Comparison of ENCODE assay signal across 8 mouse cellular contexts in the genomic region with DNA sequence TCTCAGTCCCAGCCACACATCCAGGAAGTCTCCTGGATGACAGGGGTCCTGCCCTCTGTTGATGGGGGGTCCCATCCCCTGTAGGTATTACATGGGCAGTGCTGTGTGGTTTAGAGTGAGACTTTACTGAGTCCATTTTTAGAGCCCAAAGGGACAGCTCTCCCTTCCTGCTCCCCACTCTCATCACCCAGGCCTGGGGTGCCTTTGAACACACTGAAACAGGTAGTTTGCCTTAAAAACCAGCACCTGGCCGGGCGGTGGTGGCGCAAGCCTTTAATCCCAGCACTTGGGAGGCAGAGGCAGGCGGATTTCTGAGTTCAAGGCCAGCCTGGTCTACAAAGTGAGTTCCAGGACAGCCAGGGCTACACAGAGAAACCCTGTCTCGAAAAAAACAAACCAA.
DNase-seq lines count a peak whose midpoint lies in the region; ATAC-seq lines count a peak whose summit lies in the region.
"Not testable (repeated sequence)": the region's sequence is repeated elsewhere in the genome, so short reads cannot be mapped to it uniquely, and the experiment has no call there.

No protein-coding gene starts in this region.

- H3K27ac ChIP-seq in ES-E14 (ENCODE audit: insufficient read depth, low read depth, low read length, poor library complexity, severe bottlenecking) (peak overlapping the region; percentile 90; the same call in 1 of the 2 replicates), macrophage (peak overlapping the region; percentile 82)
- H3K27ac ChIP-seq in embryonic facial prominence, embryonic 14.5 days (replicated peaks; ENCODE audit: low read depth, low read length), result peak overlapping the region; percentile 13
- H3K27ac ChIP-seq in hindbrain, embryonic 13.5 days, result peak overlapping the region; percentile 44; the same call in 1 of the 2 replicates
- peak overlapping the region; percentile 60 for H3K27ac ChIP-seq in limb, embryonic 15.5 days
- peak overlapping the region; percentile 48; the same call in 1 of the 2 replicates for H3K27ac ChIP-seq in stomach, embryonic 14.5 days (ENCODE audit: low read length)

- not testable (repeated sequence) for H3K9me3 ChIP-seq in ES-E14 (ENCODE audit: control insufficient read depth, insufficient read depth, low read depth, low read length); embryonic facial prominence, embryonic 14.5 days (ENCODE audit: control insufficient read depth, low read length); hindbrain, embryonic 13.5 days; limb, embryonic 15.5 days; stomach, embryonic 14.5 days (ENCODE audit: control insufficient read depth, low read depth, low read length)

- not testable (repeated sequence) for H3K9ac ChIP-seq in ES-E14 (ENCODE audit: insufficient read depth, low read depth, low read length, poor library complexity, severe bottlenecking); embryonic facial prominence, embryonic 14.5 days (ENCODE audit: low read depth, low read length); hindbrain, embryonic 13.5 days; limb, embryonic 15.5 days; stomach, embryonic 14.5 days (replicated peaks; ENCODE audit: low read depth, low read length)

- ATAC-seq in embryonic facial prominence, embryonic 14.5 days (ENCODE audit: low read depth); hindbrain, embryonic 13.5 days (ENCODE audit: low FRiP score); limb, embryonic 15.5 days (ENCODE audit: insufficient number of reproducible peaks, low FRiP score, low TSS enrichment, low read depth); stomach, embryonic 14.5 days (ENCODE audit: insufficient number of reproducible peaks, insufficient read depth, low FRiP score, low read depth): not testable (repeated sequence)

- DNase-seq in ES-E14 (ENCODE audit: low read depth, low spot score); embryonic facial prominence, embryonic 14.5 days (ENCODE audit: low spot score): not testable (repeated sequence)
- DNase-seq in heart, adult 11 months, result peak; percentile 89
- peak; percentile 30 for DNase-seq in thymus, postnatal 25 days

- WGBS in embryonic facial prominence, embryonic 14.5 days, result 91% methylated on average over 5 of the region's 5 CpGs
- WGBS in hindbrain, embryonic 13.5 days, result 93% methylated on average over 5 of the region's 5 CpGs
- WGBS in limb, embryonic 15.5 days, result 86% methylated on average over 5 of the region's 5 CpGs
- WGBS in macrophage (ENCODE audit: missing documents), result 100% methylated on average over 1 of the region's 5 CpGs
- WGBS in stomach, embryonic 14.5 days, result 97% methylated on average over 5 of the region's 5 CpGs

- H3K4me3 ChIP-seq in ES-E14 (ENCODE audit: insufficient read depth in 1 of 2, low read depth in 1 of 2, low read length in 2 of 2, poor library complexity in 1 of 2, severe bottlenecking in 1 of 2); embryonic facial prominence, embryonic 14.5 days (ENCODE audit: low read depth, low read length); hindbrain, embryonic 13.5 days; limb, embryonic 15.5 days; macrophage (ENCODE audit: inconsistent target); stomach, embryonic 14.5 days (ENCODE audit: low read depth, low read length): not testable (repeated sequence)

- peaks cover 37% of the 10 kb centered on the region for H3K79me2 ChIP-seq in macrophage (ENCODE audit: inconsistent target)

- H3K4me2 ChIP-seq in embryonic facial prominence, embryonic 14.5 days (ENCODE audit: low read depth, low read length); hindbrain, embryonic 13.5 days; limb, embryonic 15.5 days; stomach, embryonic 14.5 days (replicated peaks; ENCODE audit: low read depth, low read length): not testable (repeated sequence)

- H3K36me3 ChIP-seq in ES-E14 (ENCODE audit: control insufficient read depth, insufficient read depth, low read length, poor library complexity, severe bottlenecking); embryonic facial prominence, embryonic 14.5 days (ENCODE audit: control insufficient read depth, insufficient read depth, low read length); hindbrain, embryonic 13.5 days; limb, embryonic 15.5 days; macrophage (ENCODE audit: inconsistent target); stomach, embryonic 14.5 days (ENCODE audit: control insufficient read depth, insufficient read depth, low read length): not testable (repeated sequence)

- not testable (repeated sequence) for H3K27me3 ChIP-seq in embryonic facial prominence, embryonic 14.5 days (replicated peaks; ENCODE audit: control insufficient read depth, insufficient read depth, low read length); hindbrain, embryonic 13.5 days; limb, embryonic 15.5 days; stomach, embryonic 14.5 days (ENCODE audit: control insufficient read depth, insufficient read depth, low read length)

- in situ Hi-C loops in ES-E14 (cut with MboI; ENCODE audit: low sequenced_read_pairs in 2 of 2, unreplicated experiment in 2 of 2), result not testable (repeated sequence)

- peaks cover 17 to 57% of the 10 kb centered on the region in 2 experiments for H3K4me1 ChIP-seq in ES-E14 (ENCODE audit: control insufficient read depth in 2 of 2, insufficient read depth in 2 of 2, low read length in 2 of 2, poor library complexity in 1 of 2)
- peaks cover 60% of the 10 kb centered on the region for H3K4me1 ChIP-seq in embryonic facial prominence, embryonic 14.5 days (ENCODE audit: control insufficient read depth, insufficient read depth, low read length)
- H3K4me1 ChIP-seq in hindbrain, embryonic 13.5 days (replicated peaks), result peaks cover 51% of the 10 kb centered on the region
- H3K4me1 ChIP-seq in limb, embryonic 15.5 days, result peaks cover 84% of the 10 kb centered on the region
- peaks cover 42% of the 10 kb centered on the region for H3K4me1 ChIP-seq in stomach, embryonic 14.5 days (ENCODE audit: control insufficient read depth, insufficient read depth, low read length)

Comparison
In these comparisons a context has a peak if more than half of its experiments do, and no peak if none do; other contexts are left out.
1. H3K27ac ChIP-seq: peak in every context shown above with its lines; median percentile 90 in ES-E14; 82 in macrophage; 60 in limb, embryonic 15.5 days; 48 in stomach, embryonic 14.5 days; 44 in hindbrain, embryonic 13.5 days; 13 in embryonic facial prominence, embryonic 14.5 days.